Mouse (Mus musculus): ENCODE data around the gene Taar7e. TPM values are rescaled to one million over a fixed set of nuclear protein-coding genes. Genes with fewer than 3 reads are reported as not detected.
"Not testable (repeated sequence)": the region's sequence is repeated elsewhere in the genome, so short reads cannot be mapped to it uniquely, and the experiment has no call there.

The Taar7e gene
- polyA plus RNA-seq, 2 experiments, result not detected

- H3K27me3 ChIP-seq (ENCODE audit: control insufficient read depth, insufficient read depth, low read length), result no peaks in the 10 kb centered on the region
- H3K4me1 ChIP-seq (replicated peaks; ENCODE audit: control insufficient read depth in 2 of 2, insufficient read depth in 2 of 2, low read length in 1 of 2), result no peaks in the 10 kb centered on the region
- no peaks in the 10 kb centered on the region for H3K9me3 ChIP-seq (ENCODE audit: control insufficient read depth, low read length)
- peak in 2 of 3 experiments; percentile 9 to 27 for DNase-seq (ENCODE audit: low read depth in 3 of 3, low spot score in 3 of 3)
- H3K27ac ChIP-seq, result no peak overlapping the region
- no peak overlapping the region for H3K4me2 ChIP-seq (ENCODE audit: low read depth)
- H3K36me3 ChIP-seq (replicated peaks; ENCODE audit: control insufficient read depth, insufficient read depth, low read depth), result no peaks in the 10 kb centered on the region
- no peak overlapping the region for H3K9ac ChIP-seq (replicated peaks)
- 29% methylated on average over 5 of the region's 5 CpGs for WGBS (ENCODE audit: insufficient replicate concordance)
- peak; percentile 80 for ATAC-seq (ENCODE audit: insufficient read depth)
- no peak overlapping the region for H3K4me3 ChIP-seq (ENCODE audit: insufficient read depth in 1 of 2, low read depth in 2 of 2, low read length in 2 of 2)
- TF ChIP-seq EP300 (IDR thresholded peaks at IDR 0.05; ENCODE audit: low read depth) (peak; percentile 75), CTCF (IDR thresholded peaks at IDR 0.05; ENCODE audit: low read depth) (no peak)
Observed at GRCm38 (mm10) chr10:24052039-24052438, 14.6 kb downstream of the Taar7e start.

GRCm38 (mm10) chr10:24058986-24059385 lies 21.6 kb downstream of the Taar7e start:
- Histone ChIP-seq H3K4me1 (replicated peaks; ENCODE audit: control insufficient read depth in 2 of 2, insufficient read depth in 2 of 2, low read length in 1 of 2) (no peaks in the 10 kb centered on the region), H3K9me3 (ENCODE audit: control insufficient read depth, low read length) (no peaks in the 10 kb centered on the region), H3K4me3 (ENCODE audit: insufficient read depth in 1 of 2, low read depth in 2 of 2, low read length in 2 of 2) (no peak overlapping the region), H3K27me3 (ENCODE audit: control insufficient read depth, insufficient read depth, low read length) (no peaks in the 10 kb centered on the region), H3K4me2 (ENCODE audit: low read depth) (no peak overlapping the region), H3K36me3 (replicated peaks; ENCODE audit: control insufficient read depth, insufficient read depth, low read depth) (no peaks in the 10 kb centered on the region), H3K27ac (no peak overlapping the region), H3K9ac (replicated peaks) (no peak overlapping the region)
- DNase-seq (ENCODE audit: low read depth in 3 of 3, low spot score in 3 of 3), result no peak
- 37% methylated on average over 3 of the region's 3 CpGs for WGBS (ENCODE audit: insufficient replicate concordance)
- TF ChIP-seq EP300 (IDR thresholded peaks at IDR 0.05; ENCODE audit: low read depth) (no peak), CTCF (IDR thresholded peaks at IDR 0.05; ENCODE audit: low read depth) (no peak)
- no peak for ATAC-seq (ENCODE audit: insufficient read depth)

DNA sequence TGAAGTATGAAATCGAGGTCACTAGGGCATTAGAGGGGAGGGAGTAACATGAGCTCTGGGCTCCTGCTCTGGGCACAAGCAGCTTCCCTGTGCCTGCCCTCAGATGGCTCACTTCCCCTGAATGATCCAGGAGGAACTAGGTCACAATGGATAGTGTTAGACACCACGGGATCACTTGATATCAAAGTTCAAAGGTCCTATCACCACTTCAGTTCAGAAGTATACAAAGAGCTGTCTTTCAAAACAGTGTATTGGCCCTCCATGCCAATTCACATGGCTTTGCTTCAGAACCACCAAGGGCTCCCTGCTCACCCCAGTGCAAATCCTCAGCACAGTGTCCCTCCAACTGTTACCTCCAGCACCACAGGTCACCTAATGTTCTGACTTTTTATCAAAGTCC lies 37.3 kb downstream of the Taar7e start:
- not testable (repeated sequence) for H3K9me3 ChIP-seq (ENCODE audit: control insufficient read depth, low read length); H3K4me3 ChIP-seq (ENCODE audit: insufficient read depth in 1 of 2, low read depth in 2 of 2, low read length in 2 of 2); H3K27ac ChIP-seq; H3K4me2 ChIP-seq (ENCODE audit: low read depth); H3K36me3 ChIP-seq (replicated peaks; ENCODE audit: control insufficient read depth, insufficient read depth, low read depth); H3K27me3 ChIP-seq (ENCODE audit: control insufficient read depth, insufficient read depth, low read length); ATAC-seq (ENCODE audit: insufficient read depth); H3K4me1 ChIP-seq (replicated peaks; ENCODE audit: control insufficient read depth in 2 of 2, insufficient read depth in 2 of 2, low read length in 1 of 2); DNase-seq (ENCODE audit: low read depth in 3 of 3, low spot score in 3 of 3); H3K9ac ChIP-seq (replicated peaks)
- 39% methylated on average over 2 of the region's 2 CpGs for WGBS (ENCODE audit: insufficient replicate concordance)

DNA sequence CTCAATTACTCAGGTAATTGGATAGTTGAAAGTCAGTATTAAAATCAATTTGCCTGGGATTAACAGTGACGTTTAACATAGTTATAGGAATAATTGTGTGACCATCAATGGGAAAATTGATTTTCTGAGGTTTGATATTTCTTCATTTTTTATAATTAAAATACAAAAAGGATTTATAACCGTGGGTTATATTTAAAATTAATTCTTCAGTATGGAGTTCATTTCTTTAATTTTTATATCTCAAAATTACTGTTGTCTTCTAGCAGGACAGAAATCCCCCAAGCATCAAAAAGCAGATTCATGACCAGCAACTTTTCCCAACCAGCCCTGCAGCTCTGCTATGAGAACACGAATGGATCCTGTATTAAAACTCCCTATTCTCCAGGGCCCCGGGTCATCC lies 38.8 kb downstream of the Taar7e start, which contains the start of gene Taar8a:
Gene Taar8a, plus strand, starts transcription at position 301 of the 400 bp plus-strand sequence.
- H3K9me3 ChIP-seq (ENCODE audit: control insufficient read depth, low read length); ATAC-seq (ENCODE audit: insufficient read depth); H3K4me3 ChIP-seq (ENCODE audit: insufficient read depth in 1 of 2, low read depth in 2 of 2, low read length in 2 of 2); H3K27me3 ChIP-seq (ENCODE audit: control insufficient read depth, insufficient read depth, low read length); H3K4me2 ChIP-seq (ENCODE audit: low read depth); H3K4me1 ChIP-seq (replicated peaks; ENCODE audit: control insufficient read depth in 2 of 2, insufficient read depth in 2 of 2, low read length in 1 of 2); DNase-seq (ENCODE audit: low read depth in 3 of 3, low spot score in 3 of 3); H3K9ac ChIP-seq (replicated peaks); H3K27ac ChIP-seq; H3K36me3 ChIP-seq (replicated peaks; ENCODE audit: control insufficient read depth, insufficient read depth, low read depth): not testable (repeated sequence)
- WGBS (ENCODE audit: insufficient replicate concordance), result 57% methylated on average over 2 of the region's 4 CpGs

- Histone ChIP-seq H3K9ac (replicated peaks) (no peak overlapping the region), H3K36me3 (replicated peaks; ENCODE audit: control insufficient read depth, insufficient read depth, low read depth) (no peaks in the 10 kb centered on the region), H3K27me3 (ENCODE audit: control insufficient read depth, insufficient read depth, low read length) (no peaks in the 10 kb centered on the region), H3K4me2 (ENCODE audit: low read depth) (no peak overlapping the region), H3K9me3 (ENCODE audit: control insufficient read depth, low read length) (no peaks in the 10 kb centered on the region), H3K27ac (no peak overlapping the region), H3K4me1 (replicated peaks; ENCODE audit: control insufficient read depth in 2 of 2, insufficient read depth in 2 of 2, low read length in 1 of 2) (0 out of 4 replicates have a peak, but pooled peaks cover 0 to under 1% of the 10 kb centered on the region in 2 experiments), H3K4me3 (ENCODE audit: insufficient read depth in 1 of 2, low read depth in 2 of 2, low read length in 2 of 2) (no peak overlapping the region)
- 37% methylated on average over 3 of the region's 3 CpGs for WGBS (ENCODE audit: insufficient replicate concordance)
- TF ChIP-seq EP300 (IDR thresholded peaks at IDR 0.05; ENCODE audit: low read depth), result no peak
- peak; percentile 51 for TF ChIP-seq CTCF (IDR thresholded peaks at IDR 0.05; ENCODE audit: low read depth)
- peak in 1 of 3 experiments; percentile 9 for DNase-seq (ENCODE audit: low read depth in 3 of 3, low spot score in 3 of 3)
- ATAC-seq (ENCODE audit: insufficient read depth), result 0 out of 2 replicates have a peak, but pooled peaks have one; percentile 11
Observed at GRCm38 (mm10) chr10:24080166-24080565, 42.8 kb downstream of the Taar7e start.
